Mouse (Mus musculus): Measurements from ENCODE around the gene Apoc4. TPM values are rescaled to one million over a fixed set of nuclear protein-coding genes. Genes with fewer than 3 reads are reported as not detected.
A peak's percentile ranks its signal among the peaks of the same experiment; 100 is the strongest.
"Not testable (repeated sequence)": the region's sequence is repeated elsewhere in the genome, so short reads cannot be mapped to it uniquely, and the experiment has no call there.

The Apoc4 gene
- polyA plus RNA-seq, 1 experiment = not detected

GRCm38 (mm10) chr7:19694336-19695212, 13.3 kb upstream of the Apoc4 start:
- TF ChIP-seq POLR2A (IDR thresholded peaks at IDR 0.05; ENCODE audit: extremely low read depth, insufficient read depth, low read length) (no peak), CTCF (IDR thresholded peaks at IDR 0.05; ENCODE audit: extremely low read depth, insufficient read depth, low read length) (no peak)
- no peak overlapping the region for H3K4me3 ChIP-seq (ENCODE audit: insufficient read depth, low read length)
- peak overlapping the region; percentile 57; the same call in 1 of the 2 replicates for H3K27ac ChIP-seq (ENCODE audit: insufficient read depth, low read length)
- peaks cover 4% of the 10 kb centered on the region; the same call in 1 of the 2 replicates for H3K4me1 ChIP-seq (ENCODE audit: control insufficient read depth, insufficient read depth, low read length)

DNA sequence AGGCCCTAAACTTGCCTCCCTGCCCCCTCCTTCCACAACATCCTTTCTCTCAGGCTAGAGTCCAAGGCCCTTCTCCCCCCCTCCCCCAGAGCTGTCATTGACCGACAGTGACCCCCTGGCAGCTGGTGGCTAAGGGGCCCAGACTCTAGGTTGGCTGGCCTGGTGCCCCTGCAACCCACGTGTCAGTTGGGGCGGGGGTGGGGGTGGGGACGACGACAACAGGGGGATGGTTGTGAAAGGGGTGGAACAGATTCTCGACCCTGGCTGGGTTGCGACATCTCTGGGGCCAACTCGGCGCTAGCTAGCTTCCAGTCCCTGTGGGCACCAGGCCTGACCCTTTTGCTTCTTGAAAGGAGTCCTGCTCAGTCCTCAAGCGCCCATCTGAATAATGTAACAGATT, 12.1 kb upstream of the Apoc4 start:
- TF ChIP-seq CTCF (IDR thresholded peaks at IDR 0.05; ENCODE audit: extremely low read depth, insufficient read depth, low read length) (no peak), POLR2A (IDR thresholded peaks at IDR 0.05; ENCODE audit: extremely low read depth, insufficient read depth, low read length) (no peak)
- Histone ChIP-seq H3K27ac (ENCODE audit: insufficient read depth, low read length) (no peak overlapping the region), H3K4me1 (ENCODE audit: control insufficient read depth, insufficient read depth, low read length) (no peaks in the 10 kb centered on the region), H3K4me3 (ENCODE audit: insufficient read depth, low read length) (no peak overlapping the region)

- H3K4me1 ChIP-seq (ENCODE audit: control insufficient read depth, insufficient read depth, low read length) = no peaks in the 10 kb centered on the region
- H3K4me3 ChIP-seq (ENCODE audit: insufficient read depth, low read length) = no peak within 1 kb of the TSS
- no peak within 1 kb of the TSS for H3K27ac ChIP-seq (ENCODE audit: insufficient read depth, low read length)
- no peak for TF ChIP-seq CTCF (IDR thresholded peaks at IDR 0.05; ENCODE audit: extremely low read depth, insufficient read depth, low read length)
- TF ChIP-seq POLR2A (IDR thresholded peaks at IDR 0.05; ENCODE audit: extremely low read depth, insufficient read depth, low read length) = no peak
These were observed 10.9 kb upstream of the Apoc4 start, which contains the start of gene Apoc1 for GRCm38 (mm10) chr7:19691873-19692865. Gene Apoc1 (minus strand): TSS chr7:19692660.

- TF ChIP-seq CTCF (IDR thresholded peaks at IDR 0.05; ENCODE audit: extremely low read depth, insufficient read depth, low read length) (no peak), POLR2A (IDR thresholded peaks at IDR 0.05; ENCODE audit: extremely low read depth, insufficient read depth, low read length) (no peak)
- Histone ChIP-seq H3K4me1 (ENCODE audit: control insufficient read depth, insufficient read depth, low read length) (no peaks in the 10 kb centered on the region), H3K4me3 (ENCODE audit: insufficient read depth, low read length) (no peak overlapping the region), H3K27ac (ENCODE audit: insufficient read depth, low read length) (no peak overlapping the region)
These were observed 10.2 kb upstream of the Apoc4 start for GRCm38 (mm10) chr7:19691434-19691833.

- TF ChIP-seq POLR2A (IDR thresholded peaks at IDR 0.05; ENCODE audit: extremely low read depth, insufficient read depth, low read length) (no peak), CTCF (IDR thresholded peaks at IDR 0.05; ENCODE audit: extremely low read depth, insufficient read depth, low read length) (no peak)
- H3K4me1 ChIP-seq (ENCODE audit: control insufficient read depth, insufficient read depth, low read length) = no peaks in the 10 kb centered on the region
- H3K4me3 ChIP-seq (ENCODE audit: insufficient read depth, low read length) = no peak overlapping the region
- no peak overlapping the region for H3K27ac ChIP-seq (ENCODE audit: insufficient read depth, low read length)
These were observed 9.6 kb upstream of the Apoc4 start for GRCm38 (mm10) chr7:19690845-19691244.

DNA sequence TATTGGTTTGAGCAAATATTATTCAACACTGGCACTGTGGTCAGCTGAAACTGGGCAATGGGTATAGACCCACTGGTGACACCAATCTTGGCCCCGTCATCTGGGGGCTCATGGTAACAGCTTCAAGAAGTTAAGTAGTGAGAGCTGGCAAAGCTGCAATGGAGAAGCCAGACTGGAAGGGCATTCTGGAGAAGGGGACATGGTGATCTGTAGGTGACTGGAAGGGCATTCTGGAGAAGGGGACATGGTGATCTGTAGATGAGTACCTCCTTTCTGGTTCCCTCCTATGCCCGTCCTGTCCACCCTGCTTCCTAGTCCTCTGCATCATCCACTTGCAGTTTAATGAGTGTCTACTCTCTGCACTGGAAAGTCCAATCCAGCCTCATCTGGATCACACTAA, 7.3 kb upstream of the Apoc4 start:
- TF ChIP-seq CTCF (IDR thresholded peaks at IDR 0.05; ENCODE audit: extremely low read depth, insufficient read depth, low read length) = no peak
- no peak for TF ChIP-seq POLR2A (IDR thresholded peaks at IDR 0.05; ENCODE audit: extremely low read depth, insufficient read depth, low read length)
- no peaks in the 10 kb centered on the region for H3K4me1 ChIP-seq (ENCODE audit: control insufficient read depth, insufficient read depth, low read length)
- no peak overlapping the region for H3K4me3 ChIP-seq (ENCODE audit: insufficient read depth, low read length)
- H3K27ac ChIP-seq (ENCODE audit: insufficient read depth, low read length) = no peak overlapping the region

GRCm38 (mm10) chr7:19688101-19688500, 6.8 kb upstream of the Apoc4 start:
- H3K27ac ChIP-seq (ENCODE audit: insufficient read depth, low read length) = no peak overlapping the region
- H3K4me3 ChIP-seq (ENCODE audit: insufficient read depth, low read length) = no peak overlapping the region
- H3K4me1 ChIP-seq (ENCODE audit: control insufficient read depth, insufficient read depth, low read length) = no peaks in the 10 kb centered on the region
- TF ChIP-seq CTCF (IDR thresholded peaks at IDR 0.05; ENCODE audit: extremely low read depth, insufficient read depth, low read length) (no peak), POLR2A (IDR thresholded peaks at IDR 0.05; ENCODE audit: extremely low read depth, insufficient read depth, low read length) (no peak)

DNA sequence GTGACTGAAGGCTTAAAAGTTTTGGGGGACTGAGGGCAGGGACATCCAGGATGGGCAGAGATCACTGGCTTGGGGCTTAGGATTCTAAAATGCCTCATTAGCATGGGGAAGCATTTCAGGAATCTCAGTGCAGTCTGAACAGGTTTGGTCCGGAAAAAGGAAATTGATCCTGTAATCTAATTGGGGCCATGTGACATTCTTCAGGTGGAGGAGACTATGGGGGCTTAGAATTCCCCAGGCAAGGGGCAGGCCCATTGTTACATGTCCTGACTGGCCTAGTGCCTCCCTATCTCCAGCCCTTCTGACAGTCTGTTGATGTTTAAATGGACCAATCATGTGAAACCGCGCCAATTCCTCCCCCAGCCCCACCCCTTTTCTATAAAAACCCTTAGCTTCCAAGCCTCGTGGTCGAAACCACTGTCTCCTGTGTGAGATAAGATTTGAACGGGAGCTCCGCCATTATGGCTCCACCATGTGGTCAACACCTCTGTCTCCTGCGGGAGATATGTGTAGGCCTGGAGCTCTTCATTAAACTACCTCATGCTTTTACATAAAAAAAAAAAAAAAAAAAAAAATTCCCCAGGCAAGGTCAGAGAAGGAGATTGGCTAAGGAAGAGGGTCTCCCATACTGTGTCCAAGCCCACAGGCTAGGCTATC, 5.8 kb upstream of the Apoc4 start:
- H3K4me1 ChIP-seq (ENCODE audit: control insufficient read depth, insufficient read depth, low read length); H3K27ac ChIP-seq (ENCODE audit: insufficient read depth, low read length): not testable (repeated sequence)

GRCm38 (mm10) chr7:19686521-19686920, 5.2 kb upstream of the Apoc4 start:
- Histone ChIP-seq H3K4me1 (ENCODE audit: control insufficient read depth, insufficient read depth, low read length) (no peaks in the 10 kb centered on the region), H3K4me3 (ENCODE audit: insufficient read depth, low read length) (no peak overlapping the region), H3K27ac (ENCODE audit: insufficient read depth, low read length) (no peak overlapping the region)
- TF ChIP-seq POLR2A (IDR thresholded peaks at IDR 0.05; ENCODE audit: extremely low read depth, insufficient read depth, low read length) = no peak
- TF ChIP-seq CTCF (IDR thresholded peaks at IDR 0.05; ENCODE audit: extremely low read depth, insufficient read depth, low read length) = no peak

More for the DNA sequence above, 5.8 kb upstream of the Apoc4 start:
- H3K4me3 ChIP-seq (ENCODE audit: insufficient read depth, low read length) = not testable (repeated sequence)

Data from cortical plate, adult 2 months (tissue).